Mouse (Mus musculus) WW6 (cell line): Measurements from ENCODE around the gene Romo1.
"Not testable (repeated sequence)": the region's sequence is repeated elsewhere in the genome, so short reads cannot be mapped to it uniquely, and the experiment has no call there.

Experiments used
- DNase-seq: peaks from one replicate; pipeline ENCODE4 v3.0.0-alpha.2; 2013; ENCODE audit warnings: low read depth, low spot score

Gene Romo1

DNA sequence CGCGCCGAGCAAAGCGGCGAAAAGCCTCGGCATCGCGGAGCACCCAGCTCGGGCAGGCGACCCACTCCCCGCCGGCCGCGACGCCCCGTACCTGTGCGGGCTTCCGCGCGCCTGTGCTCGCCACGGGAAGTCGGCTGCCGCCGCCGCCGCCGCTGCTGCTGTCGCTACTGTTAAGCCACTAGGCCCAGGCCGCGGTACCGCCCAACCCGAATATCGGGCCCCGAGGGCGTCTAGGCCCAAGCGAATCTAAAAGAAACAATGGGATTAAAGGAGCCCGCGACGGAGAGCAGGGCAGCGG is 35.9 kb downstream of the Romo1 start:
- no peak for DNase-seq

DNA sequence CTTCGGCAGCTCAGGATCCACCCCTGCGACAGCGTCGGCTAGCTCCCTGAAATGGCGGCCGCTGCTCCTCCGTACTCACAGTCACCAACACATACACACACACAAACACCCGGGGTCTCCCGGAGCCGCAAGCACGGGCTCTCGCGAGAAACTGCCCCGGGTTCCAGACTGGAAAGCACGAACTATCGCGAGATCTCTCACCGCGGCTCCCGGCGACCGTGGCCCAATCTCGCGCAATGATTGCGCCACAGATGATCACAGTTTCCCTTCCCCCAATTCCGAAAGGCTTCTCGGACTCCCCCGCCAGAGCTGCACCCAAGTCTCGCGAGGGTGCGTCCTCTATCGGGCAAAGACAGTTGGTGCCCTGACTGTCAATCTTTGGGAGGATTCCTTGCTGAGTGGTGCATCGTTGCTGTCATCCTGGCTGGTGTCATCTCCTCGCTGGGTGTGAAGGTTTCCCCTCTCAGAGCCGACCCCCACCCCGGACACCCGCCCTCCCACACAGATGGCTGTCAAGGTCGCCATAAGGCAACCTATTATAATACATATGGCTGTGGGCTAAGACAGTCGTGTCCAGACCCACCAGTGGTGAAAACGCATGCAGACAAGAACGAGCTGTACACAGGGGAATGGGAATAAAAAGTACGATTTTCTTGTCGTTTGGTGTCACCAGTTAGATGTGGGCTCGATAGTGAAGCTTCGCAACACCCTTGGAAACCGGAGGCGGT is 36.4 kb downstream of the Romo1 start, which contains the start of gene Rbm39:
Gene Rbm39 (minus strand): TSS at position 145 of the 728 bp plus-strand sequence.
- DNase-seq: peak; percentile 98

GRCm38 (mm10) chr2:156180824-156181590 is 37.2 kb downstream of the Romo1 start:
- no peak for DNase-seq

GRCm38 (mm10) chr2:156181592-156181991 is 37.8 kb downstream of the Romo1 start:
- no peak for DNase-seq

DNA sequence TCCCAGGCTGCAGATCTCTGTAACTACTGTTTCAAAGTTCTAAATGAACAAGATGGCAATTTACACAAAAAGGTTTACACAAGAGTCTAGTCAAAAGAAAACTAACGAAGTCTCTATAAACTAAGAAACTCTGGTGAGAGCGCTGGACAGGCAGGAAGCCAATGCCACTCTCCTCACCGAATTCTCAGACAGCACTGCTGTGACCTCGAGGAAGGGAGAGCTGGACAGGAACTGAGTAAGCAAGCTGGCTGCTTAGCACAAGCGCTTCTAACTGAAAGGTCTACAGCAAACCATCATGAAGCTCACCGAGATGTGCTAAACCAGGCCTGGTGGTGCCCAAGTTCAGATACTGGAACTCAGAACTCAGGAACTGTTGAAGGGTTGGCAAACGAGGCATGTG is 45.4 kb downstream of the Romo1 start:
- not testable (repeated sequence) for DNase-seq

DNA sequence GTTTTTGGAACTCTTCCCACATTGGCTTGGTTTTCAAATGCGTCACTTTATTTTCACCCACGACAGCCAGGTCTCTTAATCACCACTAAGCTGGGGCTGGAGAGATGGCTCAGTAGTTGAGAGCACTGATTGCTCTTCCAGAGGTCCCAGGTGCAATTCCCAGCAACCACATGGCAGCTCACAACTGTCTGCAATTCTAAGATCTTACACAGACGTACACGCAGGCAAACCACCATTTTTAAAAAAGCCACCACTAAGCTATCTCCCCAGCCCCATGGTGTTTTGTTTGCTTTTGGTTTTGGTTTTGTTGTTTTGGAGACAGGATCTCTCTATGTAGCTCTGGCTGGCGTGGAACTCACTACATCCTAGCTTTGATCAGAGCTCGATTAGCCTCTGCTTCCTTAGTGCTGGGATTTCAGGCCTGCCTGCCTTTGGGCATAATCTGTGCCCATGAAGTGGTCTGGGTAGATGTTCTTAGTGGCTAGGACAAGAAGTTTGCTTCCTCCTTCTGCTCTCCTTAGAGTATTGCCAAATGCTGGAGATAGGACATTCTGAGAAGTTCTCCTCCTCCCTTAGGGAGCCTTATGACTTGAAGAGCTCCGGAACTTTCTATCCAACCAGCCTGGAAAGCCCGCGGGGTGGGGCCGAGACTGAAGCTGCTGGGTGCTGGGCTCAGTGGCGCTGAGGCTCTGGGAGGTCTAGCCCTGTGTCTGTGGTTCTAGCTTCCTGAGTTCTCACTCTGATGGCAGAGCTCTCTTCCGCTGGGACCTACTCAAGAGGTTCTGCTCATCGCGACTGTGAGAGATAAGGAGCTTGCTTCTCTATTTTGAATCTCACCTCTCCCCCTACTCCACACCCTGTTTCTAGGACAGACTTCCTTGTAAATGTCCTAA is 46.4 kb downstream of the Romo1 start:
- DNase-seq: no peak

GRCm38 (mm10) chr2:156191540-156191939 is 47.7 kb downstream of the Romo1 start:
- no peak for DNase-seq

DNA sequence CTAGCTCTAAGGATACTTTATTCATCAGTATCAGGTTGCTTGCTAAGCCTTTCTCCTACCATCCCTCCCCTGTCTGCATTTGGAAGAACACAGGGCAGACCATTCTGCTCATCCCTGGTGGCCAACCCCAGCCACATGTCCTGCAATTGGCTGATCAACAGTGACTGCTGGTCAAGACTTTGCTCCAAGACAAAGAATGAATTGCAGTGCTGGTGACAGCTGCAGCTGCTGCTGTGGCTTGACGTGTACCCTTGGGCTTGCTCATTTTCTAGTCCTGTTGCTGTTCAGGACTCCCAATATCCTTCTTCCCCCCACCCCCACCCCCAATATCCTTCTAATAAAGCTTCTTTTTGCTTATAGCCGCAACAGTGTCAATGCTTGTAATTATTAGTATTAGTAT is 48.2 kb downstream of the Romo1 start:
- DNase-seq: no peak

DNA sequence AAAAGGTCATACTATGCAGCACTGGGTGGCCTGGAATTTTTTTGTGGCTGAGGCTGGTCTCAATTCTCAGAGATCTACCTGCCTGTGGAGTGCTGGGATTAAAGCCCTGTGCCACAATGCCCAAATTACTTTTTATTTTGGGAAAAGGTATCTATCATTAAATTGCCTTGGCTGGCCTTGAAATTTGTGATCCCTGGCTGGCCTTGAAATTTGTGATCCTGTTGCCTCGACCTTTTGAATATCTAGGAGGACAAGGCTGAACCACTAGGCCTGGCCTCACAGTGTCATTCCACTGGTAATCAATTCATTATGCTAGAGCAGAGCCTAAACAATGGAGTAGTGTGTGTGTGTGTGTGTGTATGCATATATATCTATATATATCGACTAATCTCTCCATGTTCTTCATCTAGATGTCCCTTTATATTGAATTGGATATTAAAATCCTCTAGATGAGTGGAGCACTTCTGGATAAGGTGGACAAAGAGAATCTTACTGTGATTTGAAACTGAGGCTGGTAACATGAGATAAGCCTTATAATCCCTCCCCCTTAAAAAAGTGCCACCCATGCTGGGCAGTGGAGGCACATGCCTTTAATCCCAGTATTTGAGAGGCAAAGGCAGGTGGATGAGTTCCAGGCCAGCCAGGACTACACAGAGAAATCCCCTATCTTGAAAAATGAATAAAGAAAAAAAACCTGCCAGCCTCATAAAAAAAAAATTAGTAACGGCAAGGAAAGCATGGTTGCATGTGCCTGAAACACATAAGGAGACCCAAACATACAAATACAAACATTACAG is 49.4 kb downstream of the Romo1 start:
- DNase-seq: no peak

- no peak for DNase-seq
These were observed 50.7 kb downstream of the Romo1 start for GRCm38 (mm10) chr2:156194571-156194970.
